Comparison of ENCODE assay signal across 10 mouse cellular contexts in genomic region chr4:40625911-40626310, GRCm38 (mm10).
"Had no signal": no experiment of that assay in that cellular context is flagged by ENCODE, and none has a peak within 500 bp of the region (broad histone marks: within the 10 kb centered on the region; RNA-seq: fewer than 3 reads in every experiment).

No protein-coding gene starts in this region.

- H3K27ac ChIP-seq: limb, embryonic 12.5 days; liver, embryonic 13.5 days; midbrain, embryonic 13.5 days had no signal

- H3K9ac ChIP-seq: limb, embryonic 12.5 days; liver, embryonic 13.5 days; liver, postnatal 0 days; midbrain, embryonic 13.5 days had no signal

- H3K4me1 ChIP-seq: limb, embryonic 12.5 days; liver, embryonic 13.5 days; midbrain, embryonic 13.5 days had no signal

- H3K27me3 ChIP-seq: limb, embryonic 12.5 days; liver, embryonic 13.5 days; midbrain, embryonic 13.5 days had no signal

- H3K9me3 ChIP-seq: limb, embryonic 12.5 days; liver, embryonic 13.5 days; midbrain, embryonic 13.5 days had no signal

- H3K4me3 ChIP-seq: limb, embryonic 12.5 days; liver, embryonic 13.5 days; midbrain, embryonic 13.5 days had no signal

- ATAC-seq: liver, postnatal 0 days; midbrain, embryonic 13.5 days had no signal

- DNase-seq: kidney, postnatal 10 days; layer of hippocampus, postnatal 36 days; liver; liver, embryonic 13.5 days; liver, postnatal 0 days; lung, postnatal 36 days; right cerebral cortex, postnatal 14 days; thymus, postnatal 36 days had no signal

- H3K4me2 ChIP-seq: limb, embryonic 12.5 days; liver, embryonic 13.5 days; midbrain, embryonic 13.5 days had no signal

- H3K36me3 ChIP-seq: limb, embryonic 12.5 days; liver, embryonic 13.5 days; midbrain, embryonic 13.5 days had no signal
